ENCODE assay signal across 1 mouse cellular context in the genomic region with DNA sequence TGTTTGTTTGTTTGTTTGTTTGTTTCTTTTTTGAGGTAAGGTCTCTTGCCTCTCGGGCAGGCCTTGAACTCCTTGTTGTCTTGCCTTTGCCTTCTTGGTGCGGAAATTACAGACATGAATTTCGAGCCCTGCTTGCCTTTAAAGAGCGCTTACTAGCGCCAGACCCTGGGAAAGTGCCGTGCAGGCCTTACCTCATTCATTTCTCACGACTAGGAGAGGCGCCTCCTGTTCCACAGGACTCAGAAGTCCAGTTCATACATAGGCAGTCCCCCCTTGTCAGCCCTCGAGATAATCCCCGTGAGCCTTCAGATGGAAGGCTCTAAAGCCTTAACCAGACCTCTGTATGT.
A peak's percentile ranks its signal among the peaks of the same experiment; 100 is the strongest.
TF ChIP-seq lines count a peak whose summit lies in the region.

No protein-coding gene starts in this region.

TF ChIP-seq in CH12.LX, 34 proteins besides CTCF, POLR2A, EP300 and RAD21:
- TF ChIP-seq ETS1 (conservative IDR thresholded peaks at IDR 0.05; ENCODE audit: low read depth, low read length) = no peak
- TF ChIP-seq RCOR1 (conservative IDR thresholded peaks at IDR 0.05; ENCODE audit: low read depth, low read length) = no peak
- TF ChIP-seq CHD2 (IDR thresholded peaks at IDR 0.05; ENCODE audit: low read length) = no peak
- 0 out of 2 replicates have a peak, but pooled peaks have one; percentile 27 for TF ChIP-seq TBP (conservative IDR thresholded peaks at IDR 0.05; ENCODE audit: low read depth, low read length)
- TF ChIP-seq TCF12 (IDR thresholded peaks at IDR 0.05; ENCODE audit: low read depth, low read length) = 0 out of 2 replicates have a peak, but pooled peaks have one; percentile 24
- TF ChIP-seq MXI1 (IDR thresholded peaks at IDR 0.05; ENCODE audit: low read depth, low read length) = no peak; the same call in none of the 2 replicates
- no peak for TF ChIP-seq ZC3H11A (IDR thresholded peaks at IDR 0.05; ENCODE audit: low read depth, low read length)
- TF ChIP-seq MAZ (IDR thresholded peaks at IDR 0.05; ENCODE audit: low read depth, low read length) = no peak
- TF ChIP-seq MEF2A (IDR thresholded peaks at IDR 0.05; ENCODE audit: borderline replicate concordance, low read depth, low read length) = no peak
- TF ChIP-seq NELFE (IDR thresholded peaks at IDR 0.05; ENCODE audit: low read depth, low read length) = peak; percentile 40
- peak; percentile 8; the same call in 1 of the 2 replicates for TF ChIP-seq SIN3A (IDR thresholded peaks at IDR 0.05; ENCODE audit: low read length)
- no peak for TF ChIP-seq JUN (IDR thresholded peaks at IDR 0.05; ENCODE audit: insufficient read depth, low read depth, low read length)
- TF ChIP-seq MYC (IDR thresholded peaks at IDR 0.05; ENCODE audit: low read depth, low read length) = no peak
- no peak for TF ChIP-seq IRF4 (IDR thresholded peaks at IDR 0.05; ENCODE audit: low read depth, low read length)
- no peak for TF ChIP-seq PAX5 (IDR thresholded peaks at IDR 0.05; ENCODE audit: low read length)
- TF ChIP-seq UBTF (IDR thresholded peaks at IDR 0.05; ENCODE audit: low read depth, low read length) = no peak
- TF ChIP-seq ZNF384 (IDR thresholded peaks at IDR 0.05; ENCODE audit: low read depth, low read length) = no peak
- no peak for TF ChIP-seq NRF1 (IDR thresholded peaks at IDR 0.05; ENCODE audit: low read depth, low read length)
- 0 out of 2 replicates have a peak, but pooled peaks have one; percentile 20 for TF ChIP-seq JUND (conservative IDR thresholded peaks at IDR 0.05; ENCODE audit: low read depth, low read length)
- TF ChIP-seq HCFC1 (IDR thresholded peaks at IDR 0.05; ENCODE audit: low read depth, low read length) = no peak
- TF ChIP-seq CHD1 (IDR thresholded peaks at IDR 0.05; ENCODE audit: low read depth, low read length) = 0 out of 2 replicates have a peak, but pooled peaks have one; percentile 12
